Mouse (Mus musculus) embryonic facial prominence, embryonic 11.5 days (tissue): ENCODE measurements around the gene Glb1l. TPM values are rescaled to one million over a fixed set of nuclear protein-coding genes. Genes with fewer than 3 reads are reported as not detected.
"Not testable (repeated sequence)": the region's sequence is repeated elsewhere in the genome, so short reads cannot be mapped to it uniquely, and the experiment has no call there.

Experiments
- ATAC-seq: fragments of 200-750 bp; cut with Nextera tagmentation; replicated peaks from 2 replicates; pipeline ENCODE4 v1.8.0; 2017; ENCODE audit warnings: low read depth; ENCODE audit not compliant: insufficient number of reproducible peaks, low FRiP score, low TSS enrichment
- DNase-seq: peaks from one replicate; pipeline ENCODE4 v3.0.0-alpha.2; 2015; ENCODE audit warnings: low spot score
- H3K27ac ChIP-seq: fragments of 300-500 bp; sonication (generic); replicated peaks from 2 replicates; pipeline ENCODE4 v1.5.1; 2014; ENCODE audit warnings: mild to moderate bottlenecking, low read depth, low read length, control low read depth
- H3K27me3 ChIP-seq: fragments of 300-500 bp; sonication (generic); 2 replicates; pipeline ENCODE4 v1.6.1; 2014; ENCODE audit warnings: mild to moderate bottlenecking, low read length, moderate library complexity, mixed read lengths; ENCODE audit not compliant: control insufficient read depth, insufficient read depth
- H3K36me3 ChIP-seq: fragments of 300-500 bp; sonication (generic); replicated peaks from 2 replicates; pipeline ENCODE4 v1.6.1; 2014; ENCODE audit warnings: low read depth, mild to moderate bottlenecking, low read length, moderate library complexity, mixed read lengths; ENCODE audit not compliant: control insufficient read depth, insufficient read depth
- H3K4me1 ChIP-seq: fragments of 300-500 bp; sonication (generic); 2 replicates; pipeline ENCODE4 v1.6.1; 2014; ENCODE audit warnings: low read length, mixed read lengths; ENCODE audit not compliant: control insufficient read depth, insufficient read depth
- H3K4me2 ChIP-seq: fragments of 300-500 bp; sonication (generic); 2 replicates; pipeline ENCODE4 v1.6.1; 2014; ENCODE audit warnings: low read depth, mild to moderate bottlenecking, control low read depth, low read length, moderate library complexity
- H3K4me3 ChIP-seq: fragments of 300-500 bp; sonication (generic); 2 replicates; pipeline ENCODE4 v1.5.1; 2014; ENCODE audit warnings: low read depth, low read length, control low read depth
- H3K9ac ChIP-seq: fragments of 300-500 bp; sonication (generic); replicated peaks from 2 replicates; pipeline ENCODE4 v1.6.1; 2014; ENCODE audit warnings: mild to moderate bottlenecking, control low read depth, low read length
- H3K9me3 ChIP-seq: fragments of 300-500 bp; sonication (generic); replicated peaks from 2 replicates; pipeline ENCODE4 v1.6.1; 2016; ENCODE audit warnings: mild to moderate bottlenecking, low read length, inconsistent platforms, mixed read lengths; ENCODE audit not compliant: control insufficient read depth
- WGBS: fragments of 180-500 bp; shearing (Covaris S2); extraction: QIAGEN DNeasy Blood & Tissue Kit; methylation state at CpG from one replicate; pipeline ENCODE4 v1.1.7; 2014; 5-methylcytosine and 5-hydroxymethylcytosine counted together
- polyA plus RNA-seq: library from polyadenylated mRNA; unstranded; fragments of >200 nt; fragmentation: Nextera tagmentation; extraction: Ambion mirVana; gene quantifications from 2 replicates; pipeline ENCODE4 v1.2.1, GENCODE M21; 2014

Gene Glb1l
- polyA plus RNA-seq, 1 experiment from 2014 or later = 14.1 TPM

DNA sequence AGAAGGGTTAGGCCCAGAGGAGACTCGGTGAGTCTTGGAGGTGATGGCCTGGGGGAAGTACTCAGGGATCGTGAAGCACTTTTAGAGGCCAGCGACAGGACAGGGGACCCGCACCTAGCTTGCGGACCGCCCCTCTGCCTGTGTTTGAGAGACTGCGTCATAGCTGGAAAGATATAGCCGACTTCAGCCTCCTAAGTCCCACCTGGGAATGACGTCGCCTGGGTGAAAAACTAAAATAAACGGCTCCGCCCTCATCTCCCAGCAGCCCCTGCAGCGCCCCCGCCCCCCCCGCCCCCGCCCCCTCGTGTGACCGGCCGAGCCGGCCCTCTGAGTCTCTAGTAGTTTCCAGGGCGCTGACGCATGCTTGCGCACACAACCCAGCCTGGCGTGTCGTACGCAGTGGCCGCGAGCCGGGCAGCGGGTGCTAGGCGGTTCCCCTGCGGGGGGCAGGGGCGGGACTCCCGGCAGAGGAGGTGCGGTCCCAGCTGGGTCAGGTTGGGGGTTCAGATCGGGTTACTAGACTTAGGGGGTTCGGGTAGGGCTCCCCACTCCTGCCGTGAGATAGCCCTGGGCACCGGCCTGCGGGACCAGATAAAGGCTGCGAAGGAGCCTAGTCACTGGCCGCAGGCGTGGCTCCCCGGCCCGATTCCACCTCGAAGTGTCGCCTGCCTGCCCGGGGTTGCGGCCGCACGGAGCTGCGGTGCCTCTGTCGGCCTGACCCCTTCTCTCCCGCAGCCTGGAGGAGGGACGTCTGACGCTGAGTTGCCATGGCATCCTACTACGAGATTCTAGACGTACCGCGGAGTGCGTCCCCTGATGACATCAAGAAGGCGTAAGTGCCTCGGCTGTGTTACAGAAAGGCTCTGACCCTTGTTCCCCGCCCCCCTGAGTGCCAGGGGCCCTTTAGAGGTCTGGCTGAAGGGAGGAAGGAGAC, 25.8 kb upstream of the Glb1l start, which contains the start of gene Dnajb2:
TSS of gene Dnajb2 (plus strand) at position 290 of the 934 bp plus-strand sequence.
- H3K36me3 ChIP-seq = no peaks in the 10 kb centered on the region
- H3K9me3 ChIP-seq = no peaks in the 10 kb centered on the region
- WGBS = under 1% methylated on average over 64 of the region's 64 CpGs
- H3K27ac ChIP-seq = peak within 1 kb of the TSS; percentile 70
- H3K9ac ChIP-seq = peak within 1 kb of the TSS; percentile 78
- H3K4me1 ChIP-seq = 0 out of 2 replicates have a peak, but pooled peaks cover 2% of the 10 kb centered on the region
- ATAC-seq (peak; percentile 91), DNase-seq (peak; percentile 83)
- H3K4me3 ChIP-seq = peak within 1 kb of the TSS; percentile 68
- peak within 1 kb of the TSS; percentile 93 for H3K4me2 ChIP-seq
- H3K27me3 ChIP-seq = no peaks in the 10 kb centered on the region

DNA sequence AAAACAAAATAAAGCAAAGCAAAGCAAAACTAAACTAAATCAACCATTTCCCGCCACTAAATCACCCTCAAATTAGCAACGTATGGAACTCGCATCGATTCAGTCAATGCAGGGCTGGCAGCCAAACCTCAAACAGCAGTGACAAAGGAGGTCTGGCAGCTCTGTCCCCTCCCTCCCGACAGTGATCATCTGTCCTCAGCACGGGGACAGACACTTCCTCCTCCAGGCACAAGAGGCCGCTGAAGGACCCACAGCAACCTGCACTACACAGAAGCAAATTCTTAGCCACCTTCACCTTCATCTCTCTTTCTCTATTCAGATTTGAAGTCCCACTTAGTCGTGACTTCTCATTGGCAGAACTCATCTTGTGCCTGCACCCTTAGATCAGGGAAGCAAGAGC, 24.0 kb upstream of the Glb1l start:
- under 1% methylated on average over 8 of the region's 8 CpGs for WGBS
- H3K9me3 ChIP-seq = no peaks in the 10 kb centered on the region
- H3K4me3 ChIP-seq = no peak overlapping the region
- H3K4me2 ChIP-seq = no peak overlapping the region
- DNase-seq (peak; percentile 58), ATAC-seq (no peak)
- H3K27me3 ChIP-seq = no peaks in the 10 kb centered on the region
- no peak overlapping the region for H3K9ac ChIP-seq
- H3K36me3 ChIP-seq = no peaks in the 10 kb centered on the region
- H3K27ac ChIP-seq = no peak overlapping the region
- 0 out of 2 replicates have a peak, but pooled peaks cover 2% of the 10 kb centered on the region for H3K4me1 ChIP-seq

DNA sequence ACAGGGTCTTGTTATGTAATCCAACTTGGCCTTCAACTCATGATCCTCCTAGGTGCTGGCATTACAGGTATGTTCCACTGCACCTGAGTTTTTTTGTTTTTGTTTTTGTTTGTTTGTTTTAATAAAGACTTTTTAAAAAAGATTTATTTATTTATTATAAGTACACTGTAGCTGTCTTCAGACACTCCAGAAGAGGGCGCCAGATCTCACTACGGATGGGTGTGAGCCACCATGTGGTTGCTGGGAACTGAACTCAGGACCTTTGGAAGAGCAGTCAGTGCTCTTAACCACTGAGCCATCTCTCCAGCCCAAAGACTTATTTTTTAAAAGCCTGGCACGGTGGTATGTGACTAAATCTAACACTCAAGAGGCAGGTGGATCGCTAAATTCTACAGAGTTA, 21.9 kb upstream of the Glb1l start:
- WGBS = 61% methylated on average over 4 of the region's 4 CpGs
- ATAC-seq = not testable (repeated sequence)

DNA sequence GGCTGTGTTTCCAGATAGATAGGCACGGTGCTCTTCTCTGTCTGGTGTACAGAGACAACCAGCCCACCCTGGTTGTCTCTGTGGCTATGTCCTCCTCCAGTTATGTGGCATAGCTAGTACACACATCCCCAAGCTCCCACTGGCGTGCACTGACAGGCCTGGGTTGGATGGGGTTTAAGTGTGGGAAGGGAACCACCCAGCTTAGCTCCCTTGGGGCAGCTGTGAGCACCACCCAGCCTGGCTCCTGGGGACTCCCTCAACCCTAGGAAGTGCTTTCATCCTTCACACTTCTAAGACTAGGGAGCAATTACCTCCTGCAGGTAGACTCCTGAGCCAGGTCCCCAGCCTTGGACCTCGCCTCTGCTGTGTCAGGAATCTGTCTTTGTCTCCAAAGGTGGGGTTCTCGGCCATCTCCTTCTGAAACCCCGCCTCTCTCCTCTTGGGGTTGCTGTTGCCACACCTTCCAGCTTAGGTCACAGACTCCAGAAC, 21.1 kb upstream of the Glb1l start, which contains the start of gene A630095N17Rik:
TSS of gene A630095N17Rik (minus strand) at position 439 of the 489 bp plus-strand sequence.
- 71% methylated on average over 5 of the region's 5 CpGs for WGBS
- Histone ChIP-seq H3K27me3 (no peaks in the 10 kb centered on the region), H3K9me3 (no peaks in the 10 kb centered on the region), H3K9ac (no peak within 1 kb of the TSS), H3K36me3 (no peaks in the 10 kb centered on the region), H3K4me1 (no peaks in the 10 kb centered on the region), H3K27ac (no peak within 1 kb of the TSS), H3K4me3 (no peak within 1 kb of the TSS), H3K4me2 (no peak within 1 kb of the TSS)
- ATAC-seq = no peak
- DNase-seq = no peak

More for the DNA sequence above, 21.9 kb upstream of the Glb1l start:
- DNase-seq, H3K4me1 ChIP-seq, H3K4me2 ChIP-seq, H3K27me3 ChIP-seq, H3K27ac ChIP-seq, H3K36me3 ChIP-seq, H3K4me3 ChIP-seq, H3K9me3 ChIP-seq, H3K9ac ChIP-seq: not testable (repeated sequence)

DNA sequence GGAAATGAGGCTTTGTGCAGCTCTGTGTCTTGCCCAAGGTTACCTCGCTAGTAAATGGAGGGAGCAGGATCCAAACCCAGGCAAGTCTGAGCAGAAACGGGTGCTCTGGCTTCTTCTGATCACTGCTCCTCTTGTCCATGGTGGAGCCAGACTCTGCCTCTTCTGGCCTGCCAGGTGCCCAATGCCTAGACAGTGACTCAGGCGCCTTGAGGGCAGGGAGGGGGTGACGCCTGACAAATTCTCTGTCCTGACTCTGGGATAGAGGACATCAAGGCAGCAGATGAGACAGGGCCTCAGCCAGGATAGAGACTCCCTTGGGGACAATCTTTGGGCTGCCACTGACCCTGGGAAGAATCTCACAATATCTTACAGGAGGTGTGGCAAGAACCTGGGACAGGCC, 20.6 kb upstream of the Glb1l start:
- Histone ChIP-seq H3K9ac (no peak overlapping the region), H3K36me3 (no peaks in the 10 kb centered on the region), H3K27ac (no peak overlapping the region), H3K9me3 (no peaks in the 10 kb centered on the region), H3K27me3 (no peaks in the 10 kb centered on the region), H3K4me3 (no peak overlapping the region), H3K4me1 (no peaks in the 10 kb centered on the region), H3K4me2 (no peak overlapping the region)
- 68% methylated on average over 4 of the region's 4 CpGs for WGBS
- no peak for ATAC-seq
- no peak for DNase-seq

DNA sequence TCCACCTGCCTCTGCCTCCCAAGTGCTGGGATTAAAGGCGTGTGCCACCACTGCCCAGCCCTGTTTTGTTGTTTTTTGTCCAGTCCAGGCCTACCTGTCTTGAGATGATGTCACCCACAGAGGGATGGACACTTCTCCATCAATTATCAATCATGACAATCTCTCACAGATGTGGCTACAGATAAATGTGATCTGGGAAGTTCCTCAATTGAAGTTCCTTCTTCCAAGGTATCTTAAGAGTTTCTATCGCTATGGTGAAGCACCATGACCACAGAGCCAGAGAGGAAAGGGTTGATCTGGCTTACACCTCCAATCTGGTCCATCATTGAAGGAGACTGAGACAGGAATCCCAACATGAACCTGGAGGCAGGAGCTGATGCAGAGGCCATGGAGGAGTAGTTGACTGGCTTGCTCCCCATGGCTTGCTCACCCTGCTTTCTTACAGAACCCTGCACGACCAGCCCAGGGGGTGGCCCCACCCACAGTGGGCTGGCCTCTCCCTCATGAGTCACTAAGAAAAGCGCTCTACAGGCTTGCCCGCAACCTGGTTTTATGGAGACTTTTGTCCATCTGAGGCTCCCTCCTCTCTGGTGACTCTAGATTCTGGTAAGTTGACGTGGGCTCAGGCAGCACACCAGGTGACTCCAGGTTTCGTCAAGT, 19.9 kb upstream of the Glb1l start:
- no peak overlapping the region for H3K4me3 ChIP-seq
- no peaks in the 10 kb centered on the region for H3K4me1 ChIP-seq
- no peak overlapping the region for H3K4me2 ChIP-seq
- no peak overlapping the region for H3K9ac ChIP-seq
- no peaks in the 10 kb centered on the region for H3K27me3 ChIP-seq
- no peaks in the 10 kb centered on the region for H3K9me3 ChIP-seq
- ATAC-seq = no peak
- DNase-seq = no peak
- no peaks in the 10 kb centered on the region for H3K36me3 ChIP-seq
- WGBS = 77% methylated on average over 7 of the region's 7 CpGs
- H3K27ac ChIP-seq = no peak overlapping the region

DNA sequence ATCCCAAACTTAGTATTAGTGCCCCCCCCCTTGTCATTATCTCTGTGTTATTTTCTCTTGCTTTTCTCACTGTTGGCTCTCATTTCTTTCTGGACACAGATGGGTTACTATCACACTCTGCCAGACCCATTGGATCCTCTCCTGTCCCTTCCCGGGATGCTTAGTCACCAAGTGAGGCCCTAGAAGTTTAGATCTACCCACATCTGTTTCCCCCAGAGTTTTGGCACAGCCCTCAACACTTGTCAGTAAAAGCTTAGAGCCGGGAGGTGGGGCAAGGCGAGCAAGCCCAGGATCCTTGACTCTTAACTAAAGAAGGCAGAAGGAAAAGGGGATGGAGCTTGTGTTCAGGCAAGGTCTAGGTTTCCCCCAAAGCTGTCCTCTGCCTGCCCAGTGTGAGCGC, 18.5 kb upstream of the Glb1l start:
- H3K9me3 ChIP-seq = no peaks in the 10 kb centered on the region
- ATAC-seq (no peak), DNase-seq (no peak)
- H3K27me3 ChIP-seq = no peaks in the 10 kb centered on the region
- H3K4me3 ChIP-seq = no peak overlapping the region
- H3K36me3 ChIP-seq = no peaks in the 10 kb centered on the region
- 73% methylated on average over 4 of the region's 4 CpGs for WGBS
- H3K4me2 ChIP-seq = no peak overlapping the region
- no peak overlapping the region for H3K9ac ChIP-seq
- no peaks in the 10 kb centered on the region for H3K4me1 ChIP-seq
- no peak overlapping the region for H3K27ac ChIP-seq

DNA sequence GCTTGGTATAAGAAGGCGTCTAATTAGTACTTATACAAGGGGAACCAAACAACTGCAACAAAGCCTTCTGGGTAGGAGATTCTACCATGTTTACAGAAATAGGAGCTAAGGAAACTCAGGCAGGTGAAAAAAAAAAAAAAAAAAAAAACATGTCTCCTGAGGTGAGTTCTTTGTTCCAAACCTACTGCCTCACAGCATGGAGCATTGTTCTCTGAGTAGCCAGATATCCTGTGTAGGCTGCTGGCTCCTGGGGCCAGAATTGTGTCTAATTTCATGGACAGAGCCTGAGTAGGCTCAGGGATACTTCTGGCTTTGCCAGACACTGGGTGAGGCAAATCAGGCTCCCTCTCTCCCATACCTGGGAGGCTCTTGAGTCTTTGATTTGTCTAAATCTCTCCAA, 17.0 kb upstream of the Glb1l start:
- H3K4me2 ChIP-seq = no peak overlapping the region
- H3K27me3 ChIP-seq = no peaks in the 10 kb centered on the region
- no peak overlapping the region for H3K4me3 ChIP-seq
- WGBS = 80% methylated on average over 1 of the region's 1 CpGs
- H3K36me3 ChIP-seq = no peaks in the 10 kb centered on the region
- H3K27ac ChIP-seq = no peak overlapping the region
- H3K9me3 ChIP-seq = no peaks in the 10 kb centered on the region
- H3K4me1 ChIP-seq = no peaks in the 10 kb centered on the region
- no peak overlapping the region for H3K9ac ChIP-seq
- DNase-seq (no peak), ATAC-seq (no peak)
